Mouse (Mus musculus): Measurements from ENCODE around the gene I0C0044D17Rik. TPM values are rescaled to one million over a fixed set of nuclear protein-coding genes. Genes with fewer than 3 reads are reported as not detected.

Gene I0C0044D17Rik
- polyA plus RNA-seq, 1 experiment from 2014 or later: not detected

DNA sequence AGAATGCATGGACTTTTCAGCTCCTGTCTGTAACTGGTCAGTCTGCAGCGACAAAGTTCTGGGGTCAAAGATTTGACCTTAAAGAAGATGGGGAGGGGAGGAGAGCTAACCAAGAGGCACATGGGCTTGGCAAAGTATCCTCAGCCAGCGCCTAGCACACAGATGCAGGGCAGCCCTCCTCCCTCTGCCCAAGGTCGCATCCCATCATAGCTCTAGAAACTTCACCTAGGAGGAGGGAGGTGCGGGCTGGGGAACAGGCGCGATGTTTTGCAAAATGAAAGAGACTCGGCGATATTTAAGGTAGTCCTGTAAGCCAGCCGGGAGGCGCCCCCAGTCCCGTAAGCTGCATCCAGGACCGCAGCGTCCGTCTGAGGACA lies 6.8 kb downstream of the I0C0044D17Rik start:
- Histone ChIP-seq H3K27ac (ENCODE audit: low read depth, low read length) (no peak overlapping the region), H3K4me3 (ENCODE audit: low read depth, low read length) (peak overlapping the region; percentile 67), H3K9ac (ENCODE audit: low read length) (peak overlapping the region; percentile 69), H3K4me1 (ENCODE audit: control insufficient read depth, insufficient read depth, low read length) (no peaks in the 10 kb centered on the region), H3K27me3 (replicated peaks; ENCODE audit: control insufficient read depth, insufficient read depth, low read length) (peaks cover 36% of the 10 kb centered on the region), H3K4me2 (ENCODE audit: low read length) (peak overlapping the region; percentile 100), H3K9me3 (replicated peaks; ENCODE audit: control insufficient read depth, low read length) (no peaks in the 10 kb centered on the region), H3K36me3 (ENCODE audit: control insufficient read depth, insufficient read depth, low read length) (no peaks in the 10 kb centered on the region)
- ATAC-seq (no peak), DNase-seq (ENCODE audit: low spot score) (no peak)
- 2% methylated on average over 14 of the region's 14 CpGs for WGBS

DNA sequence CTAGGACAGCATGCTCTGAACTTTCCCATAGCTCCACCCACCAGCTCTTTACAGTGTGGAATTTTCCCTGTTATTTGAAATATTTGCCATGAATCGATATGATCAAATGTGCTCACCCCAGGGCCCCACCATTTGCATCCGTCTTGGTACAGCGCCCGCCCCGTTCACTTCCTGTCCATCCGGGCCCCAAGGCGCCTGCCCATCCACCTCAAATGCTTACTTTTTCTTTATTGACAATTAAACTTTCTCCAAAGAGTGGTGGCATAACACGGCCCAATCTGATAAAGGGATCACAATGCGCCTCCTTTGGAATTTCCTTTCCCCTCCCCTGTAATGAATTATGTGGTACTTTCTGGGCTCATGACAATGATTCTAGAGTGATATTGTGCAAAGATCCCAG lies 17.3 kb downstream of the I0C0044D17Rik start:
- H3K27me3 ChIP-seq (replicated peaks; ENCODE audit: control insufficient read depth, insufficient read depth, low read length): no peaks in the 10 kb centered on the region
- no peaks in the 10 kb centered on the region for H3K36me3 ChIP-seq (ENCODE audit: control insufficient read depth, insufficient read depth, low read length)
- WGBS: 93% methylated on average over 9 of the region's 9 CpGs
- no peak overlapping the region for H3K9ac ChIP-seq (ENCODE audit: low read length)
- no peak overlapping the region for H3K27ac ChIP-seq (ENCODE audit: low read depth, low read length)
- no peak for ATAC-seq
- no peak for DNase-seq (ENCODE audit: low spot score)
- H3K4me2 ChIP-seq (ENCODE audit: low read length): no peak overlapping the region
- no peaks in the 10 kb centered on the region for H3K9me3 ChIP-seq (replicated peaks; ENCODE audit: control insufficient read depth, low read length)
- no peaks in the 10 kb centered on the region for H3K4me1 ChIP-seq (ENCODE audit: control insufficient read depth, insufficient read depth, low read length)
- no peak overlapping the region for H3K4me3 ChIP-seq (ENCODE audit: low read depth, low read length)

DNA sequence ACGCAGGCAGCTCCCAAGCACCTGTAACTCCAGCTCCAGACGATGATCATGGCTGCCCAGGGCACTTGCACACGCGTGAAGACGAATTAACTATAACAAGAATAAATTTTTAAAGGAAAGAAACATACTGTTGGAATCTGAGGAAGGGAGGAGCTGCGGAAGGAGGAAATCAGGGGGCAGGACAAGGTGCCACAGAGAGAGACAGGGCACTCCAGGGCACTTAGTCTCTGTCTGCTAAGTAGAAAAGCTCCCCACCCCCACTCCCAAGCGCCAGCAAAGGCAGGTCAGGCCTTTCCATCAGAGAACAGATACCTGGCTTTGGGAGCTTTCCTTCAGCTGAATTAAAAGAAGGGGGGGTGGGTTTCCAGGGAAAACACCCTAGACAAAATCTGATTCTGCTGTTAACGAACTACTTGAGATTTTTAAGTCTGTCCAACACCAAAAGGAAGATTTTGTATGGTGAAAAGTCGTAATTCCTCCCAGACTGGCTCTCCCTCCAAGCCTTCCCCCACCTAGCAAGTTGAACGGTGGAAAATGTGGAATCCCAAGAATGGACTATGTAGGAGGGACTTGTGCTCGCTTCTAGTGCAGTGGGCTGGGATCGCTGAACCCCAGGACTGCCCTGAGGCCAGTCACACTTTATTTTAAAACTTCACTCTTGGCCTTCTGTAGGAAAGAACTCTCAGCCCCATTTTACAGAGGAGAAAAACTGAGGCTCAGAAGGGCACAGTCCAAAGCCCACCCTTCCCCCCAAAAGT lies 18.2 kb downstream of the I0C0044D17Rik start:
- Histone ChIP-seq H3K9me3 (replicated peaks; ENCODE audit: control insufficient read depth, low read length) (no peaks in the 10 kb centered on the region), H3K27me3 (replicated peaks; ENCODE audit: control insufficient read depth, insufficient read depth, low read length) (no peaks in the 10 kb centered on the region), H3K9ac (ENCODE audit: low read length) (no peak overlapping the region), H3K36me3 (ENCODE audit: control insufficient read depth, insufficient read depth, low read length) (no peaks in the 10 kb centered on the region), H3K4me2 (ENCODE audit: low read length) (no peak overlapping the region), H3K4me1 (ENCODE audit: control insufficient read depth, insufficient read depth, low read length) (no peaks in the 10 kb centered on the region), H3K27ac (ENCODE audit: low read depth, low read length) (no peak overlapping the region), H3K4me3 (ENCODE audit: low read depth, low read length) (no peak overlapping the region)
- WGBS: 64% methylated on average over 12 of the region's 12 CpGs
- ATAC-seq: no peak
- DNase-seq (ENCODE audit: low spot score): no peak

DNA sequence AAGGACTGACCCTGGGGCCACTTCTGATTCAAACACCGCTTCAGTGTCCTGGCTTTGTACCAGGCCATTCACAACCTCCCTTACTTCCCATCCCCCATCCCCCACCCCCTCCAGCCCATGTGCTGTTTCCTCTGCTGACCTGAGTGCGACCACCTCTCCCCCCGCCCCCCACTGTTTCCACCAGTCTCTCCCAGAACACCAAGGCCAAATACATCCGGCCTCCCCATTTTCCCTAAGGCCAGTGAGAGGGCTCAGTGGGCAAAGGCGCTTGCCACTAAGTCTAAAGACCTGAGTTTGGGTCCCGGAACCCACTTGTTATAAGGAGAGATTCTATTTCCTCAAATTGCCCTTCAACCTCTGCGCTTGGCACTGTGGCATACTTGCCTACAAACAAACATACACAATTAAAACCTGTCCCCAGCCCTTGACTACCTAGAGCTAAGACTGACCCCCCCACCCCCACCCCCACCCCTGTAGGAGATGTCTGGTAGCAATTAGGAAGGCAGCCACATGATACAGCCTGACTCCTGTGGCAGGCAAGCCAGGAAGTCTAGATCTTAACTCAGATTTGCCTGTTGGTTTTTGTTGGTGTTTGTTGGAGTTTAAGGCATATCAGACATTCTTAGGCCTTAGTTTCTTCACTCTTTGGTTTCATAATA lies 19.0 kb downstream of the I0C0044D17Rik start:
- Histone ChIP-seq H3K27ac (ENCODE audit: low read depth, low read length) (no peak overlapping the region), H3K4me1 (ENCODE audit: control insufficient read depth, insufficient read depth, low read length) (no peaks in the 10 kb centered on the region), H3K9ac (ENCODE audit: low read length) (no peak overlapping the region), H3K4me2 (ENCODE audit: low read length) (no peak overlapping the region), H3K4me3 (ENCODE audit: low read depth, low read length) (no peak overlapping the region), H3K27me3 (replicated peaks; ENCODE audit: control insufficient read depth, insufficient read depth, low read length) (no peaks in the 10 kb centered on the region), H3K9me3 (replicated peaks; ENCODE audit: control insufficient read depth, low read length) (no peaks in the 10 kb centered on the region), H3K36me3 (ENCODE audit: control insufficient read depth, insufficient read depth, low read length) (no peaks in the 10 kb centered on the region)
- DNase-seq (ENCODE audit: low spot score) (no peak), ATAC-seq (no peak)
- 81% methylated on average over 7 of the region's 7 CpGs for WGBS

DNA sequence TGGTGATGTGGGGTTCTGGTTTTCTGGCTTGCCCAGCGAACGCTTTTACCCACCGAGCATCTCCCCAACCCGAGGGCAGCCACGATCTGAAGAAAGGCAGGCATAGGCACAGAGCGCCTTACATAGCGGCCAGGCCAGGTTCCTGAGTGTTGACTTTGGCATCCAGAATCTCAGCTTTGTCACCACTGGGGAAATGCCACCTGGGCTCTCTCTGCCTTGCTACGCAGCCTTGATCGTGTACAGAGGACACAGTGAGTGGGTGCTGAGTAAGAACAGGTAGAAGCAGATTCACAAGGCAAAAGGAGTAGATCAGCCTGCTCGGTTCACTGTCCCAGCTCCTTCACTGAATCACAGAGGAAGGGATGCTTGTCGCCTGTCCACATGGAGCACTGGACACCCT lies 21.9 kb downstream of the I0C0044D17Rik start:
- ATAC-seq (no peak), DNase-seq (ENCODE audit: low spot score) (no peak)
- no peaks in the 10 kb centered on the region for H3K27me3 ChIP-seq (replicated peaks; ENCODE audit: control insufficient read depth, insufficient read depth, low read length)
- WGBS: 93% methylated on average over 11 of the region's 11 CpGs
- H3K27ac ChIP-seq (ENCODE audit: low read depth, low read length): no peak overlapping the region
- no peak overlapping the region for H3K4me3 ChIP-seq (ENCODE audit: low read depth, low read length)
- H3K4me2 ChIP-seq (ENCODE audit: low read length): no peak overlapping the region
- H3K36me3 ChIP-seq (ENCODE audit: control insufficient read depth, insufficient read depth, low read length): no peaks in the 10 kb centered on the region
- no peak overlapping the region for H3K9ac ChIP-seq (ENCODE audit: low read length)
- H3K4me1 ChIP-seq (ENCODE audit: control insufficient read depth, insufficient read depth, low read length): no peaks in the 10 kb centered on the region
- H3K9me3 ChIP-seq (replicated peaks; ENCODE audit: control insufficient read depth, low read length): no peaks in the 10 kb centered on the region

DNA sequence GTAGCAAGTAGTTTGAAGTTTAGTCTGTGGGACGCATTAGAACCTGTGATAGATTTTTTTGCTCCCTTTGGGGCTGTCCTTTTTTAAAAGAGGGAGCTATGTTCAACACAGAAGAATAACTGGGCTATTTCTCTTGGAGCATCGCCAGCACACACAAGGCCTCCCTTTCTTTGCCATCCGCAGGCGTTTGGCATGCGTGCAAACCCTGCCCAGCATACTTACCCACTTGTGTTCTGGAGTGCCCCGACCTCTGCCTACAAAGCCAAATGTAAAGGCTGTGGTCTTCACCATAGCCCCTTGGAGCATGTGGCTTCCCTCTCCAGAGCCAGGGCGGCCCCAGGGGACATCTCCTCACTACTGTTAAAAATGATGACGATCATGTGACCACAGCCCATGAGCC lies 22.8 kb downstream of the I0C0044D17Rik start:
- no peak overlapping the region for H3K4me3 ChIP-seq (ENCODE audit: low read depth, low read length)
- 0 out of 2 replicates have a peak, but pooled peaks cover 5% of the 10 kb centered on the region for H3K4me1 ChIP-seq (ENCODE audit: control insufficient read depth, insufficient read depth, low read length)
- DNase-seq (ENCODE audit: low spot score) (peak; percentile 50), ATAC-seq (no peak)
- H3K9me3 ChIP-seq (replicated peaks; ENCODE audit: control insufficient read depth, low read length): no peaks in the 10 kb centered on the region
- H3K27me3 ChIP-seq (replicated peaks; ENCODE audit: control insufficient read depth, insufficient read depth, low read length): no peaks in the 10 kb centered on the region
- no peaks in the 10 kb centered on the region for H3K36me3 ChIP-seq (ENCODE audit: control insufficient read depth, insufficient read depth, low read length)
- no peak overlapping the region for H3K9ac ChIP-seq (ENCODE audit: low read length)
- H3K27ac ChIP-seq (ENCODE audit: low read depth, low read length): no peak overlapping the region
- 65% methylated on average over 8 of the region's 8 CpGs for WGBS
- no peak overlapping the region for H3K4me2 ChIP-seq (ENCODE audit: low read length)

DNA sequence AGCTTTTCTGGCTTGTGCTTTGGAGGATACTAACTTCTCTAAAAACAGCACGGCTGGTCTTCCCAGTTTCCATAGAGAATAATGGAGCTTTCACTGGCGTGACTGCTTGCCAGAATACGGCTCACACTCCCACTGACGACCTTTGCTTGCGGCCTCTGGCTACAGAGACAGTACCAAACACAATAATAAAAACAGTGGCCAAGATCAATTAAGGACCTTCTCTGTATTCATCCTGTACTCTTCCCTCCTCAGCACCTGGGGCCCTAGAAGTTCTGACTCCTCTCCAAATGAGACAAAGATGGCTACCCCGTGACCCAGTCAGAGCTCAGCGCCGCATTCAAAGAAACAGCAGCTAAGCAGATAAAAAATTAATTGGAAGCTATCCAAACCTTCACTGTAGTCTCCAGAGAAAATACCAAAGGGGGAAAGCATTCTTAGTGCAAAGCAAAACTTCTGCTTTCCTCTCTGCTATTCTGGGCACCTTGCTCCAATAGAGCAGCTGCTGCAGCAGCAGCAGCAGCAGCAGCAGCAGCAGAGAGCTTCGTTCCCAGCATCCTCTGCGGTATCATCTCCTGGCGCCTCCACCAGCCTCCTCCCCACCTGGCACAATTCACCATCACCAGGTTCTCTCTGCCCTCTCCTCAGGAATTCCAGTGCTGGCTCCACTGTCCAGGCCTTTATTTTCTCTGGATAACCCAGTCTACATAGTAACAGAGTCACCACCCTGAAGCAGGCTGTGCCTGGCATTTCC lies 26.9 kb downstream of the I0C0044D17Rik start:
- no peaks in the 10 kb centered on the region for H3K9me3 ChIP-seq (replicated peaks; ENCODE audit: control insufficient read depth, low read length)
- no peaks in the 10 kb centered on the region for H3K36me3 ChIP-seq (ENCODE audit: control insufficient read depth, insufficient read depth, low read length)
- H3K4me3 ChIP-seq (ENCODE audit: low read depth, low read length): no peak overlapping the region
- no peak overlapping the region for H3K4me2 ChIP-seq (ENCODE audit: low read length)
- 0 out of 2 replicates have a peak, but pooled peaks cover 5% of the 10 kb centered on the region for H3K4me1 ChIP-seq (ENCODE audit: control insufficient read depth, insufficient read depth, low read length)
- 71% methylated on average over 11 of the region's 11 CpGs for WGBS
- DNase-seq (ENCODE audit: low spot score): peak; percentile 17
- H3K9ac ChIP-seq (ENCODE audit: low read length): no peak overlapping the region
- 0 out of 2 replicates have a peak, but pooled peaks have one; percentile 29 for ATAC-seq
- no peak overlapping the region for H3K27ac ChIP-seq (ENCODE audit: low read depth, low read length)
- H3K27me3 ChIP-seq (replicated peaks; ENCODE audit: control insufficient read depth, insufficient read depth, low read length): no peaks in the 10 kb centered on the region

DNA sequence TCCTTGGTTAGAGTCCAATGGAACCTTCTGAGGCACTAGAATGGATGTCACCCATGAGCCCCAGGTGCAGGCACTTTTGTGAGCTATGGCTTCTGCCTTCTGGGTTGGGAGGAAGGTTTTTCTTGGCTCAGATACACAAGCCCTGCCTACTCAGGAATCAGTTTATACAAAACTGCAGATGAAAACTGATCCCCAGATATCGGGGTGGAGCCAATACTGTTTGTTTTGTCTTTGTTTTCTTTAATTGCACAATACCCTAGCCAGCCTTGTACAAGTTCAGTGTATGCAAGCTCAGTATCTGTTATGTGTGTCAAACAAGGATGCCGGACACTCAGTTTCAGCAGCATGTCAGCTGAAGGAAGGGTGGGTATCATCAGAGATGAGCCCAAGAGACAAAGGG lies 28.4 kb downstream of the I0C0044D17Rik start:
- ATAC-seq (no peak), DNase-seq (ENCODE audit: low spot score) (no peak)
- H3K36me3 ChIP-seq (ENCODE audit: control insufficient read depth, insufficient read depth, low read length): no peaks in the 10 kb centered on the region
- H3K4me1 ChIP-seq (ENCODE audit: control insufficient read depth, insufficient read depth, low read length): 0 out of 2 replicates have a peak, but pooled peaks cover 5% of the 10 kb centered on the region
- H3K9ac ChIP-seq (ENCODE audit: low read length): no peak overlapping the region
- H3K27ac ChIP-seq (ENCODE audit: low read depth, low read length): no peak overlapping the region
- H3K9me3 ChIP-seq (replicated peaks; ENCODE audit: control insufficient read depth, low read length): no peaks in the 10 kb centered on the region
- no peaks in the 10 kb centered on the region for H3K27me3 ChIP-seq (replicated peaks; ENCODE audit: control insufficient read depth, insufficient read depth, low read length)
- H3K4me2 ChIP-seq (ENCODE audit: low read length): no peak overlapping the region
- 90% methylated on average over 2 of the region's 2 CpGs for WGBS
- no peak overlapping the region for H3K4me3 ChIP-seq (ENCODE audit: low read depth, low read length)
